Mouse (Mus musculus) frontal cortex, postnatal 10 days (tissue): Measurements from ENCODE around the gene Cacna1i.

Experiments
- DNase-seq, 2 experiments: peaks; one replicate each; pipeline ENCODE4 v3.0.0; 2022; ENCODE audit warnings: low spot score in 2 of 2, mixed read lengths in 1 of 2

Cacna1i gene

GRCm38 (mm10) chr15:80271858-80272396, 15.1 kb upstream of the Cacna1i start:
- no peak for DNase-seq

GRCm38 (mm10) chr15:80277107-80277506, 9.9 kb upstream of the Cacna1i start:
- no peak for DNase-seq

GRCm38 (mm10) chr15:80277625-80278024, 9.4 kb upstream of the Cacna1i start:
- no peak for DNase-seq

GRCm38 (mm10) chr15:80278121-80278759, 8.8 kb upstream of the Cacna1i start:
- DNase-seq: peak in 1 of 2 experiments; percentile 71

DNA sequence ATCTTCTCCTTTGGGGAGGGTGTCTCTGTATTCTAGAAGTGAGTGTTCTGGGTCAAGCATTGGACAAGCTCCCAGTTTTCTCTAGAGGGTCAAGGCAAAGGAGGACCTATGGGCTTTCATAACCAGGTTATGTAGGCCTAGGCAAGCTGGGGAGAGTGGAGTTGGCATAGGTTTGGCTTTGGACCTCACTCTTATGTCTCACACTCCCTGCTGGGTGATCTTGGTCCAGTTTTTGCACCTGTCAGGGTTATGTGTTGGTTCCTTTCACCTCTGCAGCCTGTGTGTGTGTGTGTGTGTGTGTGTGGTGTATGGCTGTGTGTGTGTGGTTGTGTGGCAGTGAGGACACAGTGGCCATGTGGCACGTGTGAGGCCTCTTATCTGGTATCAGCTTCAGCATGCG, 8.0 kb upstream of the Cacna1i start:
- DNase-seq: no peak

DNA sequence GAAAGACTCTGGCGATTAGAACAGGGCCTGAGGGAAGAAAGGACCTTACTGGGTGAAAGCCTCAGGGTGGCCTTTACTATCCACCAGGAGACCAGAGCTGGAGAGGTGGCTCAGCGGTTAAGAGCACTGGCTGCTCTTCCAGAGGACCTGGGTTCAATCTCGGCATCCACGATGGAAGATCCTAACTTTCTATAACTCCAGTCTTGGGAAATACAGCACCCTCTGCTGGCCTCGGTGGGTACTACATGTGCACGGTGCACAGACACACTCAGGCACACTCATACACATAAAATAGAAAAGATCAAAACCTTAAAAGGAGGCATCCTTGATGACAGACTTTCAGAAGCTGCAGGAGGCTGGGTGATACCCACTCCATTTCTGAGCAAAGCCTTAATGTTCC, 6.4 kb upstream of the Cacna1i start:
- DNase-seq: no peak

- no peak for DNase-seq
Measured at GRCm38 (mm10) chr15:80288036-80288435, 998 bp downstream of the Cacna1i start.

DNA sequence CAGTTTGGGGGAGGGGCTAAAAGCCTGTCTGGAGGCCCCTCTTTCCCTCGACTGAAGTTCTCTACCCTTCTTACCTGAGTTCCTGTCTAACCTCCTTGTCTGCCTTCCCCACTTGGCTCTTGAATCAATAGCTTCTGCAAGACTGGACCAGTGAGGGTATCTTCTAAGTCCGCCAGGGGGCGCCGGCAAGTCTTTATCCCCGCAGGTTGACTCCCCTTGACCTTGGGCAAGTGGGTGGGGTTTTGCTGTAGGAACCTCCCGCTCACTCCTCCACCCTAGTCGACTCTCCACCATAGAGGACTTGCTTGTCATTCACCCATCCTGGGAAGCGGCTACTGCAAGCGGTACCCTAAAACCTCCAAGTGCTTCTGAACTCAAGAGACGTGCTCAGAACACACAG, 2.4 kb downstream of the Cacna1i start:
- peak; percentile 63 to 65 for DNase-seq

DNA sequence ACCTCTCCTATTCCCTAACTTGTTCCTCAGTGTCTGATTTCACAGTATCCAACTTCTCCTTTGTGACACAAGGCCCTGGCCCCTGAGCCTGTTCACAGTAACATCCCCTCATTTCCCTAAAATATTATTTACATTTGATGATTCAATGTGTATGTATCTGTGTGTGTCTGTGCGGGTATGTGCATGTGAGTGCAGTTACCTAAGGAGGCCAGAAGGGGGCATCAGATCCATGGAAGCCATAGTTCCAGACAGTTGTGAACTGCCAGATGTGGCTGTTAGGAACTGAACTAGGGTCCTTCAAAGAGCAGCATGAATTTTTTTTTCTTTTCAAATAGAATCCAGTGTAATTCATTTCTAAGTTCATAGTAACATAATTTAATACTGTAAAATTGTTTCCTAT, 10.1 kb downstream of the Cacna1i start:
- DNase-seq: no peak

- no peak for DNase-seq
Measured at GRCm38 (mm10) chr15:80303779-80304178, 16.7 kb downstream of the Cacna1i start.

- DNase-seq: no peak
Measured at GRCm38 (mm10) chr15:80304188-80304587, 17.1 kb downstream of the Cacna1i start.

DNA sequence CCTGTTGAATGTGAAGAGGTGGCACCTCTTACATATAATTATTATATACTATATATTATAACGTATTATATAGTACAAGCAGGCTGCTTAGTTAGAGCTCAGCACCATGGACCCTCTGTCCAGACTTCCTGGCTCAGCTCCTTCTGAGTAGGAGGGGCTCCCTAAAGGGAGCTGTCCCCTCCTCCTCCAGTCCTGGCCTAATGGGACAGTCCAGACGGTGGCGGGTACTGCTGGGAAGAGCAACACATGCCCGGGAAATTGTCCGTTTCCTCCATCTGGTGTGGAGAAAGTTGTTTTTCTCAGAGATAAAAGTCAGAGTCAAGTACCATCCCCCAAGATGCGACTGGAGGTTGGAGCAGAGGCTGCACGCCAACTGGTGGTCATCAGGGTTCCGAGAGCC, 19.1 kb downstream of the Cacna1i start:
- DNase-seq: no peak

GRCm38 (mm10) chr15:80314731-80315130, 27.7 kb downstream of the Cacna1i start:
- DNase-seq: no peak

GRCm38 (mm10) chr15:80316966-80317634, 30.1 kb downstream of the Cacna1i start:
- DNase-seq: no peak

DNA sequence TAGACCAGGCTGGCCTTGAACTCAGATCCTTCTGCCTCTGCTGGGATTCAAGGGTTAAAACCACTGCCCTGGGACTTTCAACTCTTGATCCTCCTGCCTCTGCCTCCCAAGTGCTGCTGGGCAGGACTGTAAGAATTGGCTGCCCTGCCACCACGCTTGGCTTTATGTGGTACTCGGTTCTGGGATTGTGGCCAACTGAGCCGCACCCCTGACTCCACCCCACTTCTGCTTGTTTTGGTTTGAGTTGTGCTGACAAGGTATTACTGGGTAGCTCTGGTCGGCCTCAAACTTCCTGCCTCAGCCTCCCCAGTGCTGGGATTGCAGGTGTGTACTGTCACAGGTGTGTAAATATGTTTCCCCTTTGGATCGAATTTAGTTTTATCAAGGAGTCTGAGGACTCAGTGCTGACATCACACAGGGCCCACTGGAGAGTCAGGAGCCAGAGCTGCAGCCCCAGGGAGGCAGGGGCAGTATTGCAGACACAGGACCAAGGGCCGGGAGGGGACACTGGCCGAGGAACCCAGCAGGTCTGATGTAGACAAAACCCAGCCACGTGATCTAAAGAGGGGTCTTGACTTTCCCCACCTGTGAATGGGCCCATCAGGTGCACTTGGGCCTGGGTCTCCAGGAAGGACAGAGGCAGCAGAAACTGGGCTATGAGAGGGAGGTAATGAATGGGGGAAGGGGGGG, 30.9 kb downstream of the Cacna1i start:
- DNase-seq: no peak

- no peak for DNase-seq
Measured at GRCm38 (mm10) chr15:80318543-80319255, 31.7 kb downstream of the Cacna1i start.

- no peak for DNase-seq
Measured at GRCm38 (mm10) chr15:80319315-80319714, 32.3 kb downstream of the Cacna1i start.

GRCm38 (mm10) chr15:80319921-80320320, 32.9 kb downstream of the Cacna1i start:
- no peak for DNase-seq

DNA sequence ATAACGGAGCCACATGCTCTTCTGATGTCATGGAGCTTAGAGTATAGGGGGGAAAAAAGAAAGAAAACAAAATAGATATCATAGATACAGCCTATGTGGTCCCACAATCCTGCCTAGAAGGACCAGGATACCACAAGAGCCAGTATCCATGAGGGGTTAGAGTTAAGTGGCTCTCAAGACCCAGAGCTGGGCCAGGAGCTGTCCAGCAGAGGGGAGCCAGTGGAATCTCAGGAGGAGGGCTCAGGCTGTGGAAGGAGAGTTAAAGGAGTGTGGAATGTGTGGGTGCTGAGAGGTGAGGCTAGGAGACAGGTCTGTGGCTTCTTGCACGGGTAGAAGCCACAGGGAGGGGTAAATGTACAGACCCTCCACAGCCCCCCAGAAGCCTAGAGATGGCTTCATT, 38.2 kb downstream of the Cacna1i start:
- no peak for DNase-seq

GRCm38 (mm10) chr15:80325756-80326155, 38.7 kb downstream of the Cacna1i start:
- DNase-seq: no peak

DNA sequence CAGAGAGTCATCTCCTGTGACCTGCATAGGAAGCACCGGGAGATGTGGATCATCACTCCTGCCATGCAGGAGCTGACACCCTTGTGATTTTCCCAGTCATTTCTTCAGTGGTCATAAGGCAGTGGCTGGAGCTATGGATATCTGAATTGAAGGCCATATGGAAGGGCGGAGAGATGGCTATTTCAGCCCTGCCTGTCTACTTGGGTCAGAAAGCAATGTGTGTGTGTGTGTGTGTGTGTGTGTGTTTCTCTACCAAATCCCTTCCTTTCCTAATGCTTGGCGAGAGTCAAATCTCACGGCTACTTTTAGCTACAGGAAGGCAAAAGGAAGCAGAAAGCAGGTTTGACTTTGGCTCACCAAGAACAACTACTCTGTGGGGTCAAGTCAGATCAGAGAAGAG, 39.9 kb downstream of the Cacna1i start:
- DNase-seq: no peak
